Mouse (Mus musculus) central nervous system, embryonic 14 days (tissue): ENCODE results near the gene Mmp11. TPM values are rescaled to one million over a fixed set of nuclear protein-coding genes. Genes with fewer than 3 reads are reported as not detected.

Source experiments
- polyA plus RNA-seq: library from polyadenylated mRNA; depleted of rRNA; stranded (reverse); fragments of >200 nt; gene quantifications from 2 replicates; pipeline ENCODE4 v1.2.3, GENCODE M21; 2012; rRNA removed

Mmp11 gene
- polyA plus RNA-seq = 33.8 and 48.8 TPM in 2 replicates

DNA sequence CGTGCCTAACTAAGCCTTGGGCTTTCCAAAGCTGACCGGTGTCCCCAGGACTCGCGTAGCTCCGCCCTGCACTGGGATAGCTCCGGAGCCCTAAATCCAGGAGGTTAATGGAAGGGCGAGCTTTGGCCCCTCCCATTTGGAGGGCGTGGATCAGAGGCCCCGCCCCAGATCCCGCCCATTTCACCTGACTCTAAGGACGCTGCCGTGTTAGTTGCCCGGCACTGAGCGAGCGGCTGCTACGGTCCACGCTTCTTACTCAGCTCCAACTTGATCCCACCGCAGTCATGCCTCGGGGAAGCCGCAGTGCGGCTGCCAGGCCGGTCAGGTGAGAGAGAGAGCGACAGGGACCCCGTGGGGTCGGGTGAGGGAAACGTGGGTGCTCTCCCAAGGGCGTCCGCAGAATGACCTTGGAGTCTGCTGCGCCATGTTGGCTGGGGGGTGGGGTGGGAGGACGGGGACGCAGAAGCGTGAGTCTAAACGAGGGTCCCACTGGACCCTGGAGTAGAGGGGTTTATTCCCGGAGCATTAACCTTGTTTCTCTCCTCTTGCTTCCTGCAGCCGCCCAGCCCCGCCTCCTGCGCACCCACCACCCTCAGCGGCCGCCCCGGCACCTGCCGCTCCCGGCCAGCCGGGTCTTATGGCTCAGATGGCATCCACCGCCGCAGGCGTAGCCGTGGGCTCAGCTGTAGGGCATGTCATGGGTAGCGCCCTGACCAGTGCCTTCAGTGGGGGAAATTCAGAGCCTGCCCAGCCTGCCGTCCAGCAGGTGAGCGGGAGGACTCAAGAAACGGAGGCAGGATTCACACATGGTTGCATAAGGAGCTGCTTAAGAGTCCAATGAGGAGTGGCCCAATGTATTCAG is at the start of gene Mmp11:
Gene Mmp11 (minus strand): TSS at position 817 of the 862 bp plus-strand sequence.

DNA sequence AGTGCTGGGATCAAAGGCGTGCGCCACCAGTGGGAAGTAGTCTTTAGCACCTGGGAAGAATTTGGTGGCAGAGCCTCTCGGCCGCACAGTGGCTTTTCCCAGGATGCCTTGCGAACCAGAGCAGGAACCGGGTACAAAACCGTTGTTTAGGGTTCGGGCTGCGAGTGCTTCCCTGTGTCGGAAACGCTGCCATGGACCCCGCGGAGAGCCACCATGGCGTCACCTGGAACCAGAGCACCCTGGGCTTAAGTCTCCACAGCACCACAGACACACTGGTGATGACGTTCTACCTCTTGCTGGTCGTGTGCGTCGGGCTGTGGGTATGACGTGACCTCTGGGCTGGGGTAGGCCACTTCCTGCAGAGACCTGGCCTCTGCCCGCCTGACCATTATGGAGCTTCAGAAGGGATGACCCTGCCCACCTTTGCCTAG is 18.1 kb upstream of the Mmp11 start, which contains the start of gene Gm5134:
Gene Gm5134 (plus strand): TSS at position 134 of the 431 bp plus-strand sequence.

DNA sequence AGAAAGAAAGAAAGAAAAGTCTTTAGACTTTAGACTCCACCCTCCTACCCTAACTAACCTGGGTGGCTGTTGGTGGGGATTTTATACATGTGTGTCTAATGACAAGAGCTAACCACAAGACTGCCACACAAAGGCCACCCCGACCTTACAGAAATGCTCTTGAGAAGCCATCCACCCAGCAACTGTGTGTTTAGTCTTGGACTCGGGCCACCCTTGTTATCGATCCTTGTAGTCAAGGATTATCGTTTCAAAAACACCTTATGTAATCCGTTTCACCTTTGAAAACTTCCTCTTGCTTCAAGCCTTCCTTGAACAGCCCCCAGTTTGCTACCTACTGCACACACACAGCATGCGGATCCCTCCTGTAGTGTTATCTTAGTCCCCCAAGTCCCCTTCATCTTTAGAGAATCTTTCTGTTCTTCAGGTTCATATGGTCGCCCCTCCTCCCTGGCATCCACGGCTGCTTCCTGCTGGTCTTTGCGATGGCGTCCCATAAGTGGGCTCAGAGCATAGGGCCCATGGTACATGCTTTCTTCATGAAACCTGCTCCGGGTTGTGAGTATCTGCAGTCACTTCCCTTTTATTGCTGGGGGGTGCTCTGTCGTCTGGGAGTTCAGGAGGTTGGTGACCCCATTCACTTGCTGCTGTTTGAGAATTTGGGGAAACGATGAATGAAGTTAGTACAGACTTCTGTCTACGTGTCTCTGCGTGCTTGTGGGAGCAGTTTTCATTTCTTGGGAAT is 6.6 kb upstream of the Mmp11 start, which contains the start of gene Vpreb3:
Gene Vpreb3 (plus strand): TSS at position 322 of the 742 bp plus-strand sequence.

DNA sequence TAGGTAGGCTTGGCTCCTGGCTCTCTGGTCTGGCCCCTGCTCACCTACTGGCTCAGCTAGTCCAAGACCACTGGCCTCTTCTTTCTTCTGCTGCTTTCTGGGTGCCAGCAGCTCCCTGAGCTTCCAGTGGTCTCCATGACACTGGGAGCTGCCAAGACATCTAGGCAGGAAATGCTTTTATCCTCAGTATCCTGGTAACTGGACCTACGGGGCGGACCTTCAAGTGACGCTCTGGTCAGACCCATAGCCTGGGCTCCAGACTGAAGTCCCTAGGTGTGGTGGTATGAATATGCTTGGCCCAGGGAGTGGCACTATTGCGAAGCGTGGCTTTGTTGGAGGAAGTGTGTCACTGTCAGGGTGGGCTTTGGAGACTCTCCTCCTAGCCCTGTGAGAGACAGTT is 4.2 kb upstream of the Mmp11 start, which contains the start of gene Gm867:
Gene Gm867 (minus strand): TSS at position 153 of the 400 bp plus-strand sequence.

GRCm38 (mm10) chr10:75932891-75933290 is 3.4 kb downstream of the Mmp11 start, which contains the start of gene Chchd10:
Chchd10 (plus strand) TSS chr10:75933130.

GRCm38 (mm10) chr10:75921026-75921725 is 15.1 kb downstream of the Mmp11 start, which contains the start of gene Smarcb1:
Smarcb1 (minus strand) TSS chr10:75921617.

GRCm38 (mm10) chr10:75893089-75893750 is 43.1 kb downstream of the Mmp11 start, which contains the start of gene Derl3:
Derl3 (plus strand) TSS chr10:75893413.

Other genes starting within 250 kb of the Mmp11 start
- gene Cabin1, start 172.2 kb downstream of the Mmp11 start, polyA plus RNA-seq = 43.6 and 46.2 TPM in 2 replicates
- gene Ddt, start 163.1 kb downstream of the Mmp11 start, polyA plus RNA-seq = 58.7 and 64.5 TPM in 2 replicates
- gene Gm20441, start 155.5 kb downstream of the Mmp11 start, polyA plus RNA-seq = 0.19 TPM in 1 of 2 replicates, not detected in the other
- gene Gstt3, start 155.1 kb downstream of the Mmp11 start, polyA plus RNA-seq = 1.1 and 4.6 TPM in 2 replicates
- 10.6 and 12.6 TPM in 2 replicates for gene Gstt1, start 137.9 kb downstream of the Mmp11 start, polyA plus RNA-seq
- 0.08 TPM in 1 of 2 replicates, not detected in the other for gene Gstt4, start 114.0 kb downstream of the Mmp11 start, polyA plus RNA-seq
- 10.4 and 14.7 TPM in 2 replicates for gene Gstt2, start 99.1 kb downstream of the Mmp11 start, polyA plus RNA-seq
- 1,561 and 1,730 TPM in 2 replicates for gene Mif, start 76.3 kb downstream of the Mmp11 start, polyA plus RNA-seq
- 2.6 and 4.1 TPM in 2 replicates for gene Derl3, start 43.1 kb downstream of the Mmp11 start, polyA plus RNA-seq
- gene Smarcb1, start 14.9 kb downstream of the Mmp11 start, polyA plus RNA-seq = 147 TPM in 2 replicates
- 25.8 and 31.6 TPM in 2 replicates for gene Chchd10, start 3.4 kb downstream of the Mmp11 start, polyA plus RNA-seq
- 0.63 and 0.96 TPM in 2 replicates for gene Gm867, start 4.2 kb upstream of the Mmp11 start, polyA plus RNA-seq
- gene Vpreb3, start 6.6 kb upstream of the Mmp11 start, polyA plus RNA-seq = 0.21 and 0.23 TPM in 2 replicates
- gene Gm5134, start 18.0 kb upstream of the Mmp11 start, polyA plus RNA-seq = 0.08 and 0.11 TPM in 2 replicates
- gene Zfp280b, start 96.2 kb upstream of the Mmp11 start, polyA plus RNA-seq = 11.0 and 13.2 TPM in 2 replicates
- gene Slc5a4b, start 174.5 kb upstream of the Mmp11 start, polyA plus RNA-seq = not detected in 2 replicates
- 0.09 and 0.26 TPM in 2 replicates for gene Slc5a4a, start 211.0 kb upstream of the Mmp11 start, polyA plus RNA-seq